Mouse (Mus musculus) C2C12 (cell line): ENCODE results near the gene Def8.

Source experiments
- CTCF ChIP-seq: IDR thresholded peaks from one replicate; pipeline ENCODE4 v1.5.1; 2011; ENCODE audit not compliant: control insufficient read depth, insufficient read depth, insufficient read length
- MAX ChIP-seq: IDR thresholded peaks from one replicate; pipeline ENCODE4 v1.6.1; 2011; ENCODE audit warnings: mild to moderate bottlenecking, control low read depth

GRCm38 (mm10) chr8:123497699-123498098 lies 74.4 kb downstream of the Def8 start:
- no peak for TF ChIP-seq MAX
- TF ChIP-seq CTCF: no peak
